Mouse (Mus musculus) liver, embryonic 14.5 days (tissue): Measurements from ENCODE around the gene Dvl2.

Experiments used
- CTCF ChIP-seq: IDR thresholded peaks from 2 replicates; pipeline ENCODE4 v1.5.1; 2016; ENCODE audit warnings: antibody characterized with exemption, low read depth, control low read depth
- EP300 ChIP-seq: IDR thresholded peaks from 2 replicates; pipeline ENCODE4 v1.6.1; 2016; ENCODE audit warnings: antibody characterized with exemption, low read depth

- TF ChIP-seq CTCF (no peak), EP300 (no peak)
These were observed 53.6 kb downstream of the Dvl2 start, which contains the start of gene Asgr1 for GRCm38 (mm10) chr11:70053898-70054570.
